ENCODE assay signal across 32 mouse cellular contexts in the genomic region with DNA sequence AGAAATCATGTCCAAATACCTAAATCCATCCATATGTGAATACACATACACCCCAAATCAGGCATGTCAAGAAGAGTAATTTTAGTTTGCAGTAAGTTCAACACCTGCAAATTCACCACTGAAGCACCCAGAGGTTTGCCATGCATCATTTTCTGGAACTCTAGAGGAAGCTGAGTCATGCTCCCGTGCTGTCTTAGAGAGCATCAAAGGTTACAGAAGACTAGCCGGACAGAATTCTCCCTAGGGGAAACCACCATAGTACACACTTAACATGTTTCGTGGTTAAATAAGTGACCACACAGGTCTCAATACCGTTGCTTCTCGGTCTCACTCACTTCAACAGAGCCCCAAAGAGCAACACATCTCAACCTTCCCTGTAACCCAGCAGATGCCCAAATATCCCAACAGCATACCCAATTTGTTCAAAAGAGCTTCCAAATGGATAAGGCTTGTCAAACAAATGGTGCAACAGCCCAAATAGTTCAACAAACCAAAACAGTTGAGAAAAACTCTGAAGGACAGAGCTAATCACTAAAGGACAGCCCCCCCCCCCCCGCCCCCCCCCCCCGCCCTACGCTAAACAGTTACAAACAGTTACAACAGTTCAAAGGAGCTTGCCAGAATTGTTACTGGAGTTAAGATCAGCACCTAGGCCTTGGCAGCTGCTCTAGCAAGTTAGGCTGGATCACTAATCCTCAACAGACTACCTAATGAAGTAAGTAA. TPM values are rescaled to one million over a fixed set of nuclear protein-coding genes. Genes with fewer than 3 reads are reported as not detected.
DNase-seq lines count a peak whose midpoint lies in the region; ATAC-seq and TF ChIP-seq lines count a peak whose summit lies in the region.
"Had no signal": no experiment of that assay in that cellular context is flagged by ENCODE, and none has a peak within 500 bp of the region (broad histone marks: within the 10 kb centered on the region; RNA-seq: fewer than 3 reads in every experiment).

TSS of gene Gm17359 (plus strand) at position 618 of the 723 bp plus-strand sequence.

- H3K9ac ChIP-seq in liver, adult 2 months (ENCODE audit: low read depth, low read length), result no peak within 1 kb of the TSS
- H3K9ac ChIP-seq in lung, postnatal 0 days (replicated peaks; ENCODE audit: low read depth), result no peak within 1 kb of the TSS
- no peak within 1 kb of the TSS for H3K9ac ChIP-seq in hindbrain, embryonic 12.5 days
- H3K9ac ChIP-seq: heart, embryonic 15.5 days; hindbrain, embryonic 15.5 days; intestine, embryonic 15.5 days; kidney, embryonic 15.5 days; liver, embryonic 13.5 days; lung, embryonic 14.5 days; neural tube, embryonic 15.5 days had no signal

- no peaks in the 10 kb centered on the region for H3K27me3 ChIP-seq in liver, adult 2 months (ENCODE audit: control insufficient read depth, insufficient read depth, low read length)
- no peaks in the 10 kb centered on the region for H3K27me3 ChIP-seq in lung, postnatal 0 days (replicated peaks; ENCODE audit: insufficient read depth, low read length)
- H3K27me3 ChIP-seq in hindbrain, embryonic 12.5 days, result no peaks in the 10 kb centered on the region
- H3K27me3 ChIP-seq: heart, embryonic 15.5 days; hindbrain, embryonic 15.5 days; intestine, embryonic 15.5 days; kidney, embryonic 15.5 days; liver, embryonic 13.5 days; neural tube, embryonic 15.5 days had no signal

- no peak for TF ChIP-seq POLR2A in liver, adult 2 months (IDR thresholded peaks at IDR 0.05; ENCODE audit: extremely low read depth, insufficient read depth, low read length)

- H3K36me3 ChIP-seq in liver, adult 2 months (ENCODE audit: control insufficient read depth, insufficient read depth, low read length), result no peaks in the 10 kb centered on the region
- no peaks in the 10 kb centered on the region for H3K36me3 ChIP-seq in lung, postnatal 0 days (ENCODE audit: insufficient read depth, low read length)
- no peaks in the 10 kb centered on the region for H3K36me3 ChIP-seq in hindbrain, embryonic 12.5 days
- H3K36me3 ChIP-seq: heart, embryonic 15.5 days; hindbrain, embryonic 15.5 days; intestine, embryonic 15.5 days; kidney, embryonic 15.5 days; liver, embryonic 13.5 days; midbrain, embryonic 10.5 days; neural tube, embryonic 15.5 days had no signal

- H3K4me1 ChIP-seq in liver, adult 2 months (ENCODE audit: control insufficient read depth, insufficient read depth, low read length), result peaks cover 10% of the 10 kb centered on the region
- no peaks in the 10 kb centered on the region for H3K4me1 ChIP-seq in lung, postnatal 0 days (ENCODE audit: insufficient read depth, low read depth, low read length)
- H3K4me1 ChIP-seq in hindbrain, embryonic 12.5 days, result no peaks in the 10 kb centered on the region
- H3K4me1 ChIP-seq: heart, embryonic 15.5 days; hindbrain, embryonic 15.5 days; midbrain, embryonic 10.5 days; neural tube, embryonic 15.5 days had no signal

- 20% methylated on average over 8 of the region's 8 CpGs for WGBS in liver, adult 2 months
- WGBS in lung, postnatal 0 days, result 40% methylated on average over 8 of the region's 8 CpGs
- WGBS in hindbrain, embryonic 12.5 days, result 68% methylated on average over 8 of the region's 8 CpGs

- no peaks in the 10 kb centered on the region for H3K9me3 ChIP-seq in lung, postnatal 0 days (ENCODE audit: low read length)
- no peaks in the 10 kb centered on the region for H3K9me3 ChIP-seq in hindbrain, embryonic 12.5 days (replicated peaks)
- H3K9me3 ChIP-seq: heart, embryonic 15.5 days; hindbrain, embryonic 15.5 days; intestine, embryonic 15.5 days; kidney, embryonic 15.5 days; liver, embryonic 13.5 days; midbrain, embryonic 10.5 days; neural tube, embryonic 15.5 days had no signal

- peak; percentile 58; the same call in 1 of the 2 replicates for ATAC-seq in common myeloid progenitor, adult 5-6 weeks (replicated peaks; ENCODE audit: low read depth, poor library complexity, severe bottlenecking)
- ATAC-seq in megakaryocyte-erythroid progenitor cell, adult 5-6 weeks (replicated peaks; ENCODE audit: low FRiP score, low TSS enrichment, poor library complexity, severe bottlenecking), result peak; percentile 40; the same call in 1 of the 2 replicates
- ATAC-seq in lung, postnatal 0 days, result no peak
- ATAC-seq in hindbrain, embryonic 12.5 days (ENCODE audit: low FRiP score), result no peak
- ATAC-seq: intestine, embryonic 15.5 days; midbrain, embryonic 16.5 days had no signal

- TF ChIP-seq EP300 in lung, postnatal 0 days (IDR thresholded peaks at IDR 0.05), result no peak

- no peaks in the 10 kb centered on the region for H3K79me2 ChIP-seq in liver, adult 2 months (ENCODE audit: control insufficient read depth, insufficient read depth, low read length)

- H3K27ac ChIP-seq in liver, adult 2 months (replicated peaks; ENCODE audit: insufficient read depth, low read depth, low read length), result peak within 1 kb of the TSS; percentile 41
- H3K27ac ChIP-seq in lung, postnatal 0 days (ENCODE audit: low read length), result no peak within 1 kb of the TSS
- no peak within 1 kb of the TSS for H3K27ac ChIP-seq in hindbrain, embryonic 12.5 days
- H3K27ac ChIP-seq: heart, embryonic 15.5 days; hindbrain, embryonic 15.5 days; intestine, embryonic 15.5 days; kidney, embryonic 15.5 days; liver, embryonic 13.5 days; midbrain, embryonic 10.5 days; neural tube, embryonic 15.5 days; stomach, postnatal 0 days had no signal

- H3K4me2 ChIP-seq in lung, postnatal 0 days (replicated peaks; ENCODE audit: low read depth, low read length), result no peak within 1 kb of the TSS
- no peak within 1 kb of the TSS for H3K4me2 ChIP-seq in hindbrain, embryonic 12.5 days (replicated peaks)
- H3K4me2 ChIP-seq: heart, embryonic 15.5 days; hindbrain, embryonic 15.5 days; intestine, embryonic 15.5 days; kidney, embryonic 15.5 days; liver, embryonic 13.5 days; lung, embryonic 14.5 days; neural tube, embryonic 15.5 days had no signal

- peak; percentile 86 for DNase-seq in liver, adult 2 months (ENCODE audit: extremely low read depth, low read depth, low spot score)
- no peak for DNase-seq in liver
- DNase-seq in CD4-positive helper T cell, adult 2 months (ENCODE audit: low read depth, low spot score), result peak; percentile 13
- DNase-seq in ovary, postnatal 10 days (ENCODE audit: low spot score), result no peak
- no peak for DNase-seq in lung, postnatal 0 days (ENCODE audit: low spot score)
- DNase-seq: adrenal gland, postnatal 25 days; B cell, adult 2 months; cerebellum, adult 11 months; cerebellum, postnatal 10 days; gastrocnemius, postnatal 25 days; heart, postnatal 36 days; kidney, postnatal 4 days; layer of hippocampus, adult 9-11 months; liver, embryonic 13.5 days; lung, embryonic 14.5 days; lung, postnatal 4 days; thymus, postnatal 36 days had no signal

- TF ChIP-seq CTCF in liver, adult 2 months (IDR thresholded peaks at IDR 0.05; ENCODE audit: low read depth, low read length), result no peak
- TF ChIP-seq CTCF in lung, postnatal 0 days (IDR thresholded peaks at IDR 0.05), result no peak

- H3K4me3 ChIP-seq in liver, adult 2 months (ENCODE audit: insufficient read depth, low read depth, low read length), result no peak within 1 kb of the TSS
- no peak within 1 kb of the TSS for H3K4me3 ChIP-seq in lung, postnatal 0 days (ENCODE audit: low read depth, low read length)
- no peak within 1 kb of the TSS for H3K4me3 ChIP-seq in hindbrain, embryonic 12.5 days
- H3K4me3 ChIP-seq: heart, embryonic 15.5 days; hindbrain, embryonic 15.5 days; intestine, embryonic 15.5 days; kidney, embryonic 15.5 days; liver, embryonic 13.5 days; midbrain, embryonic 10.5 days; neural tube, embryonic 15.5 days had no signal

RNA-seq across cellular contexts. Expression of gene Gm17359, which starts in this region (rescaled TPM):
- 0.09 and 0.13 TPM in 2 replicates for total RNA-seq in liver, adult 2 months (2014; rRNA removed)
- polyA plus RNA-seq in liver, adult 2 months (2012; rRNA removed), result 0.13 TPM in 1 of 2 replicates, not detected in the other
- not detected in 2 replicates for total RNA-seq in common myeloid progenitor, adult 5-6 weeks (2017)
- not detected in 2 replicates for total RNA-seq in megakaryocyte-erythroid progenitor cell, adult 5-6 weeks (2014; fragmentation: Nextera tagmentation)
- not detected in 2 replicates for total RNA-seq in megakaryocyte-erythroid progenitor cell, adult 5-6 weeks (2017)
- polyA plus RNA-seq in lung, postnatal 0 days (2015; fragmentation: Nextera tagmentation; extraction: Ambion mirVana), result not detected in 2 replicates
- 0.12 and 0.25 TPM in 2 replicates for polyA plus RNA-seq in hindbrain, embryonic 12.5 days (2016; fragmentation: Nextera tagmentation; extraction: Ambion mirVana)
- total RNA-seq: adrenal gland, postnatal 25 days; gastrocnemius, postnatal 25 days; heart, postnatal 36 days; left cerebral cortex, adult 18-20 months had no signal
- polyA plus RNA-seq: embryonic facial prominence, embryonic 11.5 days; forebrain, embryonic 11.5 days; heart, embryonic 15.5 days; hindbrain, embryonic 15.5 days; intestine, embryonic 15.5 days; kidney, embryonic 15.5 days; liver, embryonic 13.5 days; lung, embryonic 14.5 days; midbrain, embryonic 16.5 days; neural tube, embryonic 15.5 days; small intestine, adult 2 months; stomach, postnatal 0 days had no signal

Comparison
In these comparisons a context has a peak if more than half of its experiments do, and no peak if none do; other contexts are left out.
1. Peak in DNase-seq and H3K27ac ChIP-seq in liver, adult 2 months; RNA of the gene not detected or under 1 TPM.
2. Peak in ATAC-seq in common myeloid progenitor, adult 5-6 weeks; RNA of the gene not detected or under 1 TPM.
3. Peak in ATAC-seq in megakaryocyte-erythroid progenitor cell, adult 5-6 weeks; RNA of the gene not detected or under 1 TPM.